Mouse (Mus musculus): ENCODE measurements at regions not wholly inside any gene's neighbourhood (a gene's known extent, or its start where the extent isn't known, plus 50 kb on each side); places are given as distances from the start of the nearest gene placed in this dataset.

GRCm38 (mm10) chr15:64542908-64543307 is 274.6 kb upstream of the Gm21798 start:
- DNase-seq (ENCODE audit: low read depth, low spot score) = no peak
- Histone ChIP-seq H3K27me3 (ENCODE audit: control insufficient read depth, insufficient read depth, low read length, poor library complexity, severe bottlenecking) (no peaks in the 10 kb centered on the region), H3K36me3 (ENCODE audit: control insufficient read depth, insufficient read depth, low read length, poor library complexity, severe bottlenecking) (no peaks in the 10 kb centered on the region)

DNA sequence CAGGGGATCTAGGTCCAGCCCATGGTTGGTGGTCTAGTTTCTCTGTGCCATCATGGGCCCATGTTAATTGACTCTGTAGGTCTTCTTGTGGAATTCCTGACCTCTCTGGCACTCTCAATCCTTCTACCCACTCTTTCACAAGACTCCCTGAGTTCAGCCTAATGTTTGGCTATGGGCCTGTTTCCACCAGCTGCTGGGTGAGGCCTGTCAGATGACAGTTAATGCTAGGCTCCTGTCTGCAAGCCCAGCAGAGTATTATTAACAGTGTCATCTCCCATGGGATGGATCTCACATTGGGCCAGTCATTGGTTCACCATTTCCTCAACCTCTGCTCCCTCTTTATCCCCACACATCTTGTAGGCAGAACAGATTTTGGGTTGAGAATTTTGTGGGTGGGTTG is 271.5 kb upstream of the Gm21798 start:
- no peaks in the 10 kb centered on the region for H3K36me3 ChIP-seq (ENCODE audit: control insufficient read depth, insufficient read depth, low read length, poor library complexity, severe bottlenecking)
- no peaks in the 10 kb centered on the region for H3K27me3 ChIP-seq (ENCODE audit: control insufficient read depth, insufficient read depth, low read length, poor library complexity, severe bottlenecking)
- DNase-seq (ENCODE audit: low read depth, low spot score) = no peak

DNA sequence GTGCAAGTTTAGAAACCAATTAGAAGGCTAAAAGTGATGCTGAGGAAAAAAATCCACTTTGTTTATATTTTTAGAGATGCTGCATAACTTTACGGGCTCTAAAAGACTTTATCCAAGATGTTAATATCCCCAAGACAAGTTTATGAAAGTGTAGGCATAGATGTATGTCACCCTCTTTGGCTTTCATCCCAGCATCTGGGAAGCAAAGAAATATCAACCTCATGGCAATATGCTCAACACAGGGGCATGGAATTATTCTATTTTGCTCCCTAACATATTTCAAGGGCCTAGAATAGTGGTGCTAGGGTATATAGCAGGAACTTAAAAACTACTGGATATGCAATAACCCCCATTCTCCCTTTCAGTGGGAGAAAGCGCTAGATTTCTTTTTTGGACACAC is 260.0 kb upstream of the Gm21798 start:
- Histone ChIP-seq H3K36me3 (ENCODE audit: control insufficient read depth, insufficient read depth, low read length, poor library complexity, severe bottlenecking) (no peaks in the 10 kb centered on the region), H3K27me3 (ENCODE audit: control insufficient read depth, insufficient read depth, low read length, poor library complexity, severe bottlenecking) (no peaks in the 10 kb centered on the region)
- no peak for DNase-seq (ENCODE audit: low read depth, low spot score)

- Histone ChIP-seq H3K27me3 (ENCODE audit: control insufficient read depth, insufficient read depth, low read length, poor library complexity, severe bottlenecking) (no peaks in the 10 kb centered on the region), H3K36me3 (ENCODE audit: control insufficient read depth, insufficient read depth, low read length, poor library complexity, severe bottlenecking) (no peaks in the 10 kb centered on the region)
- DNase-seq (ENCODE audit: low read depth, low spot score) = no peak
These were observed 259.3 kb upstream of the Gm21798 start for GRCm38 (mm10) chr15:64558220-64558619.

DNA sequence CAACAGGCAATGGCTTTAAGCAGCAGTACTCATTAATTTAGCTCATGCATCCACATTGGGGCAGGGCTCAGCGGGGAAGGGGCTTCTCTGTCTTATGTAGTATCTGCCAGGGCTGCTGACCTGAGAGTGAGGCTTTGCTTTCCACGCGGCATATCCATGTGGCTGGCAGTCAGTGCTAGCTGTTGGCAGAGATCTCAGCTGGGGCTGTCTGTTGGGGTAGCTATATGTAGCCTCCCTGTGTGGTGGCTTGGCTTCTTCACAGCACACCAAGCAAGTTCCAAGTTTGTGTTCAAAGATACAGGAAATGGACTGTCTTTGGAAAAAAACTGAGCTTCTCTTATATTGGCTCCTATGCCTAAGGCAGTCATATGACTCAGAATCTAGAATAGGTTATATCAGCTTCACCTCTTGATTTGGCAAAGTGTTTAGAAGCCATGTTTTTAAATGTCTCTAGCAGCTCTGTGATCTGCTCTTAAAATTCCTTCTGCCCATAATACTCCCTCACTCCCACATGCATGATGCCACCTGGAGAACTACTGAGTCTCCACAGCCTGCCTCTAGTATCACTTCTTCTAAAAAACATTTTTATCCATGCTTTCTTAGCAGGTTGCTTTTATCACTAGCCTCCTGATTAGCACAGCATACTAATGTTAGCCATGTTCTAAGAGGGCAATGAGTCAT is 254.9 kb upstream of the Gm21798 start:
- Histone ChIP-seq H3K27me3 (ENCODE audit: control insufficient read depth, insufficient read depth, low read length, poor library complexity, severe bottlenecking) (no peaks in the 10 kb centered on the region), H3K36me3 (ENCODE audit: control insufficient read depth, insufficient read depth, low read length, poor library complexity, severe bottlenecking) (no peaks in the 10 kb centered on the region)
- DNase-seq (ENCODE audit: low read depth, low spot score) = no peak

DNA sequence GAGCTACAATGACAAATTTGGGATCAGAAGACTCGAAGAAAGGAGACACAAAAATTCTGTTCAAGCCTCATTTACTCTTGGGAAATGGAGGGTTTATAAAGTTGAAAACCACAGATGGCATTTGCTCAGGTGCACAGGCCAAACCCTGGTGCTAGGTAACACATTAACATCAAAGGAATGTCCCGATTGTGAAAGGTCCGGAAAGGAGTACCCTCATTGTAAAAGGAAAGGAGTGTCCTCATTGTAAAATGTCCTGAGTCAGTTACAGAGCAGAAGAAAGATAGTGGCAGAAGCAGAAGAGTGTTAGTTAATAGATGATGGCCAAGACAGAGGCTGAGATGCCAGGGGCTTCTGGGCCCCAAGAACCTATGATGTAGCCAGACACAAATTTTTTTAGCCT is 252.8 kb upstream of the Gm21798 start:
- H3K27me3 ChIP-seq (ENCODE audit: control insufficient read depth, insufficient read depth, low read length, poor library complexity, severe bottlenecking) = no peaks in the 10 kb centered on the region
- DNase-seq (ENCODE audit: low read depth, low spot score) = no peak
- H3K36me3 ChIP-seq (ENCODE audit: control insufficient read depth, insufficient read depth, low read length, poor library complexity, severe bottlenecking) = no peaks in the 10 kb centered on the region

DNA sequence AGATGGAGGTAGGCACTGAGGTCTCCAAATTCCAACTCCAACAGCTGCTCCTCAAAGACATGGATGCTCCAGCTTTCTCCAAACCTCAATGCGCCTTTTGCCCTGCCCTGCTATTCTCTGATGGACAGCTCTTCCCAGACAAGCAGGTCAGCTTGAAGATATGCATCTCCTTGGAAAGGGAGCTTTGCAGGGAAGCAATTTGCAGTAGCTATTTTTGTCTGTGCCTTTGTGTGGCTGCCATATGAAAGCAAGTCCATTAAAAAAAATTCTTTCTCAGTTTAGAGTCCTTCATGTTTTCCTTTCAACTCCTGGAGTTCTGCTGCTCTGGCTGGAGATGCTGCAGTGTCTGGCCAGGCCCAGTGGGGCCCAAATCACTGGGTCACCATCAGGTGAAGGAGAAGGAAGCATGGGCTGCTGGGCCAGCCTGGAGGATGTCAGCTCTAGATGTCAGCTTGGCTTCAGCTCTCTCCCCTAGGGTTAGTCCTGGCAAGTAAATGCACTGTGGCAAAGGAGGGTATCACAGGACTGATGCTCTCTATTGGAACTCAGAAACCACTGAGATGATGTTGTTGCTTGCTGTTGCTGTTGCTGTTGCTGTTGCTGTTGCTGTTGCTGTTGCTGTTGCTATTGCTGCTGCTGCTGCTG is 240.5 kb upstream of the Gm21798 start:
- Histone ChIP-seq H3K27me3 (ENCODE audit: control insufficient read depth, insufficient read depth, low read length, poor library complexity, severe bottlenecking) (no peaks in the 10 kb centered on the region), H3K36me3 (ENCODE audit: control insufficient read depth, insufficient read depth, low read length, poor library complexity, severe bottlenecking) (no peaks in the 10 kb centered on the region)
- DNase-seq (ENCODE audit: low read depth, low spot score) = no peak

GRCm38 (mm10) chr15:64578991-64579390 is 238.5 kb upstream of the Gm21798 start:
- no peaks in the 10 kb centered on the region for H3K36me3 ChIP-seq (ENCODE audit: control insufficient read depth, insufficient read depth, low read length, poor library complexity, severe bottlenecking)

GRCm38 (mm10) chr15:64580481-64580880 is 237.0 kb upstream of the Gm21798 start:
- H3K36me3 ChIP-seq (ENCODE audit: control insufficient read depth, insufficient read depth, low read length, poor library complexity, severe bottlenecking) = no peaks in the 10 kb centered on the region
- DNase-seq (ENCODE audit: low read depth, low spot score) = no peak
- no peaks in the 10 kb centered on the region for H3K27me3 ChIP-seq (ENCODE audit: control insufficient read depth, insufficient read depth, low read length, poor library complexity, severe bottlenecking)

More at GRCm38 (mm10) chr15:64578991-64579390, 238.5 kb upstream of the Gm21798 start:
- no peaks in the 10 kb centered on the region for H3K27me3 ChIP-seq (ENCODE audit: control insufficient read depth, insufficient read depth, low read length, poor library complexity, severe bottlenecking)
- no peak for DNase-seq (ENCODE audit: low read depth, low spot score)

DNA sequence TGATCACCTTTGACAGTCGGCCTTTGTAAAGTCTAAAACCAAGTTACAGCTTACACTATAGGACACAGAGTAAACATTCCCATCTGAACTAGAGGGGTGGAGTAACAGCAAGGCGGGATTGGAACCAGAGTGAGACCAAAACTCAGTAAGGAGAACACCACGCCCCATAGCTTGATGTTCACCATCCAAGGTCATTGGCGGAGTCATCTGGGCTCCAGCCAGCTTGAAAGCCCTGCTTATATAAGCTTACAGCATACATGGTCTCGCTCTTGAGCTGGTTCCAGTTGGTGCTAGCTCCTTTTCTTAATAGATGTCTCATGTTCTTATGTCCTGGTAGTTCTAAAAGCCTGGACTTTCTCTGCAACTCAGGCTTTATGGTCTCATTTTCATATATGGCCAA is 236.4 kb upstream of the Gm21798 start:
- Histone ChIP-seq H3K27me3 (ENCODE audit: control insufficient read depth, insufficient read depth, low read length, poor library complexity, severe bottlenecking) (no peaks in the 10 kb centered on the region), H3K36me3 (ENCODE audit: control insufficient read depth, insufficient read depth, low read length, poor library complexity, severe bottlenecking) (no peaks in the 10 kb centered on the region)
- no peak for DNase-seq (ENCODE audit: low read depth, low spot score)

- H3K27me3 ChIP-seq (ENCODE audit: control insufficient read depth, insufficient read depth, low read length, poor library complexity, severe bottlenecking) = no peaks in the 10 kb centered on the region
- H3K36me3 ChIP-seq (ENCODE audit: control insufficient read depth, insufficient read depth, low read length, poor library complexity, severe bottlenecking) = no peaks in the 10 kb centered on the region
- no peak for DNase-seq (ENCODE audit: low read depth, low spot score)
These were observed 233.4 kb upstream of the Gm21798 start for GRCm38 (mm10) chr15:64584129-64584528.

DNA sequence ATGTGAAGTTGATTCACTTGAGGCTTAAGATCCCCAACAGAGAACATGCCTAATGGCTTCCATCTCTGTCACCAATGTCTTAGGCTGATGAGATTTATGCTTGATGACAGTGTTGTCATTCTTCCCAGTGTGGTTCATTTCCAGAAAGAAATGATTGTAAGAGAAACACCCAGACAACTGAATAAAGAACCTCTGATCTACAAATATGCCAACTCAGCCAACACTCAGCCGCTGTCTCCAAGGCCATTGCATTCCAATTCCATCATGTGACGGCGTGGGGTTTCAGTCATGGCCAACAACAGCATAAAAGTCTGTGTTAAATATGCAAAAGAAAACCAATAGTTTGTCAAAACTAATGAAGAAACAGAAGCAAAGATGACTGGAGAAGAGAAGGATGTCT is 230.7 kb upstream of the Gm21798 start:
- Histone ChIP-seq H3K27me3 (ENCODE audit: control insufficient read depth, insufficient read depth, low read length, poor library complexity, severe bottlenecking) (no peaks in the 10 kb centered on the region), H3K36me3 (ENCODE audit: control insufficient read depth, insufficient read depth, low read length, poor library complexity, severe bottlenecking) (no peaks in the 10 kb centered on the region)
- DNase-seq (ENCODE audit: low read depth, low spot score) = no peak

DNA sequence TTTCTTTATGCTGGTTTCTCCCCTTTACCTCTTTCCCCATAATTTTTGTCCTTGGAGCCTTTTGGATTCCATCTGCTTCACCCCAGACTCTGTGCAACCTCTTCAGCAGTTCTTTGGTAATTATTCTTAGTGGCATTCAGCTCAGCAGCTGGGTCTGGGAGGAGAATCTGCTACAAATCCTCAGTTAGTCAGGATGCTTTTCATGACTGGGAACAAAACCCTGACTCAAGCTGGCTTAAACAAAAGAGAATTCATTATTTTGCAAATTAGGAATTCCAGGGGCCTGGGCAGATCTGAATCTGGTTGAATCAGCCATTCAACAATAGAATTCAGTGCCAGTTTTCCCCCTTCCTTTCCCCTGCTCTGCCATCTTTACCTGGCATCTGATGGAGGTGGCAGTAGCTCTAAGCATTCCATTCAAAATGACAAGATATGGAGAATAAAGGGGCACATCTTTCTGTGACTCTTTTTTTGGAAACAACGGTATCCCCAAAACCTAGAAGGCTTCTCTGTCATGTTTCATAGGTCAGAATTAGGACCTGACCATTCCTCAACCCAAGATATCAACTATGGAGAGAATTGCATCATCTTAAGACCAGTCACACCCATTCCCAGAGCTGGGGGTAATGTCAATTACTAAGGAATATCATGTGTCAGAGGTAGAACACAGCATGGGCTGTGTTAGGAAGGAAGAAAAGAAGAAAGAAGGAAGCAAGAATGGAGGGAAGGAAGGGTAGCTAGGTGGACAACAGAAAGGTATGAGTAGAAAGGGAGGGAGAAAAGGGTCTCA is 227.2 kb upstream of the Gm21798 start:
- Histone ChIP-seq H3K36me3 (ENCODE audit: control insufficient read depth, insufficient read depth, low read length, poor library complexity, severe bottlenecking) (no peaks in the 10 kb centered on the region), H3K27me3 (ENCODE audit: control insufficient read depth, insufficient read depth, low read length, poor library complexity, severe bottlenecking) (no peaks in the 10 kb centered on the region)
- no peak for DNase-seq (ENCODE audit: low read depth, low spot score)

GRCm38 (mm10) chr15:64613503-64613902 is 204.0 kb upstream of the Gm21798 start:
- DNase-seq (ENCODE audit: low read depth, low spot score) = no peak
- no peaks in the 10 kb centered on the region for H3K36me3 ChIP-seq (ENCODE audit: control insufficient read depth, insufficient read depth, low read length, poor library complexity, severe bottlenecking)

DNA sequence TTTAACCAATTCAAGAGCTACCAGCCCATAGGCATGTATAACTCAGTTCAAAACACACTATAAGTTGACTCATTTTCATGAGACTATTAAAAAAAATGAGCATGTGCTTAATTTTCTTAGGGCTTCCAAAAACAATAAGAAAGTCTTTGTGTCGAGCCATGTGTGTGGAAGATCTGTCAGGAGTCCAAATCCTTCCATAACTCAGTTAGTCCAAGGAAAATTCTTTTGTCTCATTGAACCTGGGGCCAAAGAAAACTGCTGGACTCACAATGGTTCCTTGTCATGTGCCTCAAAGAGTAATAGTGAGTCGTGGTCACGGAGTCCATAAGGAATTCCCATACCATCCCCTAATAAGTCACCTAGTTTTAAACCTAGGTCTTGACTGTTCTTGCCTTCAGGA is 199.0 kb upstream of the Gm21798 start:
- Histone ChIP-seq H3K27me3 (ENCODE audit: control insufficient read depth, insufficient read depth, low read length, poor library complexity, severe bottlenecking) (peaks cover 1% of the 10 kb centered on the region; the same call in 1 of the 2 replicates), H3K36me3 (ENCODE audit: control insufficient read depth, insufficient read depth, low read length, poor library complexity, severe bottlenecking) (no peaks in the 10 kb centered on the region)
- no peak for DNase-seq (ENCODE audit: low read depth, low spot score)

More at GRCm38 (mm10) chr15:64613503-64613902, 204.0 kb upstream of the Gm21798 start:
- H3K27me3 ChIP-seq (ENCODE audit: control insufficient read depth, insufficient read depth, low read length, poor library complexity, severe bottlenecking) = peaks cover 1% of the 10 kb centered on the region; the same call in 1 of the 2 replicates

Data from splenic B cell, adult 2 months (primary cell).